Mouse (Mus musculus): Measurements from ENCODE around the gene Gna14.

GRCm38 (mm10) chr19:16435531-16436231 lies at the start of gene Gna14:
- TF ChIP-seq CTCF (IDR thresholded peaks at IDR 0.05; ENCODE audit: borderline replicate concordance, insufficient read depth, low read depth, low read length) (peak; percentile 37; the same call in 1 of the 2 replicates), POLR2A (IDR thresholded peaks at IDR 0.05; ENCODE audit: borderline replicate concordance, insufficient read depth, low read length) (no peak)

Data from cerebellum, adult 2 months (tissue).